Mouse (Mus musculus): ENCODE measurements around the gene Sox4. TPM values are rescaled to one million over a fixed set of nuclear protein-coding genes. Genes with fewer than 3 reads are reported as not detected.

The Sox4 gene
- total and polyA plus RNA-seq, 3 experiments, result 8.3 to 17.5 (median 13.6) TPM

DNA sequence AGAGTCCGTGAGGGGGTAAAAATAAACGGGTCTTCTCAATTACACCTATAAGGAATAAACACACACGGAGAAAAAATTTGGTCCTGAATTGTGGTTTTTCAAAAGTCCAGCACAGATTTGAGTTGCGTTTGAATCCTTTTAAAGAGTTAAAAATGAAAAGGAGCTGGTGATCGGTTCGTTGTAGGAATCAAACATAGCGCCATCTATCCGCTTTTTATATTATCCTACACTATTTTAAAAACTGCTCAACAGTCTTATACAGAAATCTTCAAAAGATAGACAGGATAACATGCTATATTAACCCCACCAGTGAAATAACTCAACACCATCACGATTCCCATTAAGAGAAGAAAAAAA is 3.3 kb downstream of the Sox4 start:
- peaks cover 3% of the 10 kb centered on the region for H3K4me1 ChIP-seq (ENCODE audit: control insufficient read depth, insufficient read depth, low read length)
- H3K79me2 ChIP-seq (replicated peaks; ENCODE audit: control insufficient read depth, insufficient read depth, low read length), result peaks cover 2% of the 10 kb centered on the region; the same call in 1 of the 2 replicates
- under 1% methylated on average over 9 of the region's 9 CpGs for WGBS
- H3K27me3 ChIP-seq (ENCODE audit: control insufficient read depth, insufficient read depth, low read length), result no peaks in the 10 kb centered on the region
- peak overlapping the region; percentile 90 for H3K27ac ChIP-seq
- intact Hi-C loops (cut with DNase I), result loop anchor here (2.0 to 10.0 kb wide), 8 partner anchors 17 to 1035 kb away; partner anchors contain the start of gene E2f3
- H3K9ac ChIP-seq (ENCODE audit: low read depth, low read length), result no peak overlapping the region
- H3K4me3 ChIP-seq, result peak overlapping the region; percentile 81
- no peak for TF ChIP-seq POLR2A (IDR thresholded peaks at IDR 0.05; ENCODE audit: insufficient read depth, low read depth, low read length)
- TF ChIP-seq CTCF (IDR thresholded peaks at IDR 0.05), result peak; percentile 70
- DNase-seq, result no peak
- H3K36me3 ChIP-seq (ENCODE audit: control insufficient read depth, insufficient read depth, low read length), result peaks cover 7% of the 10 kb centered on the region; the same call in 1 of the 2 replicates

DNA sequence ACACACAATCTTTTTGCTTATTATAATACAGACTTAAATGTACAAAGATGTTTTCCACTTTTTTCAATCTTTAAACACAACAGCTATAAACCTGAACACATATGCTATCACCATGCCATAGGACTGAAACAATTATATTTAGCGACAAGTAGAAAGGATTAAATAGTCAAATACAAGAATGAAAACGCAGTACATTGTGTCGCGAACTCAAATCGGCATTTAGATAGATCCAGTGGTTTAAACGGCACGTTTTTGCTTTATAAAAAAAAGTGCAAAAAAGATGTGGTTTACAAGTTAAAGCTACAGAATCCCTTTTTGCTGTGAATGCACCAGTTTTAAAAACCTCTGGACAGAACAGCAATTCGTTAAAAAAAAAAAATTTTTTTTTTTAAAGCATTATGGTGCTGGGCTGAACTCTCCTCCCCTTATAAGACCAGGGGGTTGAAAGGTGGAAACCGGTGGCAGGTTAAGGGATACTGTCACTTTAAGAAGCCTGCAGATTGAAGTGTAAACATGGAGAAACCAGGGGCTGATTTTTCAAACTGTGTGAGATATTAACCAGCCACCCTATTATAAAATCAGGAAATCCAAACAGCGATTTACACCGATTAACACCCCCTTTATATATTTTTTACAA is 4.1 kb downstream of the Sox4 start:
- intact Hi-C loops (cut with DNase I), result loop anchor here (2.0 kb wide), 1 partner anchor 525 kb away; no protein-coding TSS in a partner anchor
- 8% methylated on average over 11 of the region's 11 CpGs for WGBS
- H3K9ac ChIP-seq (ENCODE audit: low read depth, low read length), result no peak overlapping the region

DNA sequence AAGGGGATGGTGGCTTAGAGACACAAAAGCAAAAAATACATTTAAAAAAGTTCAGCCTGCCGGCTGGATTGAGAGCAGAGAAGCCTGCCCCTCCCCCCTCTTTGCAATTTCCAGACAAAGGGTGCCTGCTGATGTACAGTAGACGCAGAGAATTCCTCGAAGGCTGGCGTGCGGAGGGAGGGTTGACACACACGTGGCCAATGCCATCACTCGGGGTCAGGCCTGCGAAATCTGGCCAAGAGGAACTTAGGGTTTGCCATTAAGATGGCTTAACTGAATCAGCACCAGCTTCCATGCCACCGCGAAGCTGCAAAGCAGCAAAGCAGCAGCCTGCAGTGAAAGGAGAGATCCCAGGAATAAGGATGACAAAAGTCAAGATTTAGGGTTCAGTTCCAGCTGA is 5.0 kb downstream of the Sox4 start:
- H3K9ac ChIP-seq (ENCODE audit: low read depth, low read length), result no peak overlapping the region
- no peak overlapping the region for H3K4me3 ChIP-seq
- no peak for TF ChIP-seq CTCF (IDR thresholded peaks at IDR 0.05)
- TF ChIP-seq POLR2A (IDR thresholded peaks at IDR 0.05; ENCODE audit: insufficient read depth, low read depth, low read length), result no peak
- no peak for TF ChIP-seq EP300 (IDR thresholded peaks at IDR 0.05; ENCODE audit: insufficient read depth, low read depth, low read length)
- H3K4me1 ChIP-seq (ENCODE audit: control insufficient read depth, insufficient read depth, low read length), result peaks cover 3% of the 10 kb centered on the region
- no peaks in the 10 kb centered on the region for H3K27me3 ChIP-seq (ENCODE audit: control insufficient read depth, insufficient read depth, low read length)
- H3K36me3 ChIP-seq (ENCODE audit: control insufficient read depth, insufficient read depth, low read length), result peaks cover 7% of the 10 kb centered on the region; the same call in 1 of the 2 replicates
- WGBS, result 30% methylated on average over 10 of the region's 10 CpGs
- H3K27ac ChIP-seq, result no peak overlapping the region
- H3K79me2 ChIP-seq (replicated peaks; ENCODE audit: control insufficient read depth, insufficient read depth, low read length), result peaks cover 2% of the 10 kb centered on the region; the same call in 1 of the 2 replicates
- DNase-seq, result peak; percentile 27 to 36
- intact Hi-C loops (cut with DNase I), result loop anchor here (2.0 kb wide), 1 partner anchor 524 kb away; no protein-coding TSS in a partner anchor

More for the DNA sequence above, 4.1 kb downstream of the Sox4 start:
- Histone ChIP-seq H3K4me1 (ENCODE audit: control insufficient read depth, insufficient read depth, low read length) (peaks cover 3% of the 10 kb centered on the region), H3K36me3 (ENCODE audit: control insufficient read depth, insufficient read depth, low read length) (peaks cover 7% of the 10 kb centered on the region; the same call in 1 of the 2 replicates), H3K27me3 (ENCODE audit: control insufficient read depth, insufficient read depth, low read length) (no peaks in the 10 kb centered on the region), H3K79me2 (replicated peaks; ENCODE audit: control insufficient read depth, insufficient read depth, low read length) (peaks cover 2% of the 10 kb centered on the region; the same call in 1 of the 2 replicates), H3K4me3 (peak overlapping the region; percentile 81), H3K27ac (peak overlapping the region; percentile 90; the same call in 1 of the 2 replicates)
- no peak for TF ChIP-seq POLR2A (IDR thresholded peaks at IDR 0.05; ENCODE audit: insufficient read depth, low read depth, low read length)
- TF ChIP-seq CTCF (IDR thresholded peaks at IDR 0.05), result no peak
- no peak for TF ChIP-seq EP300 (IDR thresholded peaks at IDR 0.05; ENCODE audit: insufficient read depth, low read depth, low read length)
- DNase-seq, result no peak

DNA sequence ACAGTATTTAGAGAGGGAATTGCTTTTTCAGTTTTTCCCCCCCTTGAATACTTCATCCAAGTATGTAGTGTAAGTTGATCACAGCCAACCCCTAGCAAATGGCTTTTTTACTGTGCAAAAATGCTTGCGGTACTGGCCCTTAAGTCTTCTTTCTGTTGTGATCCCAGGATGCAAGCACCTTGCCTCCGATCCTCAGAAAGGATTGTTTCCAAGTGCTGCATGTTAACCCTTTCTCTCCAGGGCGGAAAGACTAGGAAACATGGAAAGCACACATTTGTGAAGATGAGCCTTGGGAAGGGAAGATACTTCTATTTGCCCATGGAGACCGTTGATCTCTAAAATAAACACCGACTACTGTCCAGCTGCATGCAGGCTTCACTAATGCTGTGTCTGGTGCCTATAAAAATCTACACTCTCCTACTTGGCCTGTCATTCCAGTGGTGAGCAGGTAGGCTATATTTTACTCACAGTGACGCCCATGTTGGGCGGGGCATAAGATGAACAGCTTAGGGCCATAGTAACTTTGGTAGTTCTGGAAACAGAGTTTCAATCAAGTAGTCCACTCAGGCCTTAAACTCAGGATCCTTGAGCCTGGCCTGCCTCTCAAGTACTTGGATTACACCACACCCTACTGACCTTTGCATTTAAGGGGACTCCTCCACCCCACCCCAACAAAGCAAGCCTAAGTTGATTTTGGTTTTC is 5.6 kb downstream of the Sox4 start:
- H3K27me3 ChIP-seq (ENCODE audit: control insufficient read depth, insufficient read depth, low read length), result no peaks in the 10 kb centered on the region
- TF ChIP-seq CTCF (IDR thresholded peaks at IDR 0.05) (no peak), POLR2A (IDR thresholded peaks at IDR 0.05; ENCODE audit: insufficient read depth, low read depth, low read length) (no peak), EP300 (IDR thresholded peaks at IDR 0.05; ENCODE audit: insufficient read depth, low read depth, low read length) (no peak)
- DNase-seq, result no peak
- peaks cover 3% of the 10 kb centered on the region for H3K4me1 ChIP-seq (ENCODE audit: control insufficient read depth, insufficient read depth, low read length)
- 60% methylated on average over 7 of the region's 7 CpGs for WGBS
- H3K79me2 ChIP-seq (replicated peaks; ENCODE audit: control insufficient read depth, insufficient read depth, low read length), result peaks cover 2% of the 10 kb centered on the region; the same call in 1 of the 2 replicates
- no peak overlapping the region for H3K4me3 ChIP-seq
- intact Hi-C loops (cut with DNase I), result loop anchor here (2.0 kb wide), 1 partner anchor 523 kb away; no protein-coding TSS in a partner anchor
- H3K9ac ChIP-seq (ENCODE audit: low read depth, low read length), result no peak overlapping the region
- H3K27ac ChIP-seq, result no peak overlapping the region
- H3K36me3 ChIP-seq (ENCODE audit: control insufficient read depth, insufficient read depth, low read length), result peaks cover 7% of the 10 kb centered on the region; the same call in 1 of the 2 replicates

DNA sequence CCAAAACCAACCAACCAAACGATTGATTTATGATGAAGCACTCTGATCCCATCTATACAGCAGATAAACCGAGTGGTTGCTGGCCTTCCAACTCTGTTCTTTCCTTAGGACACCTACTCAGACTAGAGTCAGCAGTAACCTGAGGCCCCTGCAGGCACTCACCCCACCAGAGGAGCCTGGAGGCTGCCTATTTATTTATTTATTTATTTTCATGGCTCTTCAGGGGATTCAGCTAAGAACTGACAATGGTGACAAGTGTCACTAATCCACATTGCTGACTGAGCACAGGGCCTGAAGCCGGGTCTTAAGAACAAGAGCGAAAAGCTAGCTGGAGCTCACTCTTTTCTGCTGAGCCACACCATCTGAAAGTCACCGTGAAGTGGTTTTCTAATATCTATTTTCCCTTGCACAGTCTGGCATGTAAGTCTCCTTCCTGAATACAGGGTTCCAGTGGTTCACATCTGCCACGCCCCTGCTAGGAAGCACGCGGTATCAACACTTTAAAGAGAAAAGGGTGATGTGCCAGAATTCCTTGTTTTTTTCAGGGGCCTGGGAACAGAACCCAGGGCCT is 6.9 kb downstream of the Sox4 start:
- 69% methylated on average over 8 of the region's 8 CpGs for WGBS
- TF ChIP-seq POLR2A (IDR thresholded peaks at IDR 0.05; ENCODE audit: insufficient read depth, low read depth, low read length), result no peak
- no peak for TF ChIP-seq EP300 (IDR thresholded peaks at IDR 0.05; ENCODE audit: insufficient read depth, low read depth, low read length)
- TF ChIP-seq CTCF (IDR thresholded peaks at IDR 0.05), result no peak
- Histone ChIP-seq H3K27ac (no peak overlapping the region), H3K4me1 (ENCODE audit: control insufficient read depth, insufficient read depth, low read length) (peaks cover 3% of the 10 kb centered on the region), H3K79me2 (replicated peaks; ENCODE audit: control insufficient read depth, insufficient read depth, low read length) (no peaks in the 10 kb centered on the region), H3K9ac (ENCODE audit: low read depth, low read length) (no peak overlapping the region), H3K36me3 (ENCODE audit: control insufficient read depth, insufficient read depth, low read length) (peaks cover 7% of the 10 kb centered on the region; the same call in 1 of the 2 replicates), H3K4me3 (no peak overlapping the region), H3K27me3 (ENCODE audit: control insufficient read depth, insufficient read depth, low read length) (no peaks in the 10 kb centered on the region)
- no peak for DNase-seq
- intact Hi-C loops (cut with DNase I), result no loop called here
